Mouse (Mus musculus) intestine, embryonic 14.5 days (tissue): ENCODE data around the gene Mmadhc. TPM values are rescaled to one million over a fixed set of nuclear protein-coding genes. Genes with fewer than 3 reads are reported as not detected.
A peak's percentile ranks its signal among the peaks of the same experiment; 100 is the strongest.

Source experiments
- ATAC-seq: fragments of 200-750 bp; cut with Nextera tagmentation; replicated peaks from 2 replicates; pipeline ENCODE4 v1.8.0; 2017; ENCODE audit warnings: low read depth, moderate number of reproducible peaks, moderate TSS enrichment, moderate library complexity; ENCODE audit not compliant: low FRiP score, low TSS enrichment
- DNase-seq: peaks from one replicate; pipeline ENCODE4 v3.0.0-alpha.2; 2018; ENCODE audit warnings: low spot score
- H3K27ac ChIP-seq: fragments of 300-500 bp; sonication (generic); 2 replicates; pipeline ENCODE4 v1.5.1; 2014; ENCODE audit warnings: low read depth, mild to moderate bottlenecking, control low read depth
- H3K27me3 ChIP-seq: fragments of 300-500 bp; sonication (generic); replicated peaks from 2 replicates; pipeline ENCODE4 v1.6.1; 2014; ENCODE audit warnings: low read length, control low read depth; ENCODE audit not compliant: control insufficient read depth, insufficient read depth
- H3K36me3 ChIP-seq: fragments of 300-500 bp; sonication (generic); 2 replicates; pipeline ENCODE4 v1.6.1; 2014; ENCODE audit warnings: low read length, control low read depth; ENCODE audit not compliant: control insufficient read depth, insufficient read depth
- H3K4me1 ChIP-seq: fragments of 300-500 bp; sonication (generic); replicated peaks from 2 replicates; pipeline ENCODE4 v1.6.1; 2014; ENCODE audit warnings: low read length, control low read depth, mixed read lengths; ENCODE audit not compliant: control insufficient read depth, insufficient read depth
- H3K4me2 ChIP-seq: fragments of 300-500 bp; sonication (generic); 2 replicates; pipeline ENCODE4 v1.6.1; 2014; ENCODE audit warnings: low read length
- H3K4me3 ChIP-seq: fragments of 300-500 bp; sonication (generic); 2 replicates; pipeline ENCODE4 v1.5.1; 2014; ENCODE audit warnings: low read depth, low read length, control low read depth, mixed read lengths
- H3K9ac ChIP-seq: fragments of 300-500 bp; sonication (generic); 2 replicates; pipeline ENCODE4 v1.6.1; 2014; ENCODE audit warnings: mild to moderate bottlenecking, low read length
- H3K9me3 ChIP-seq: fragments of 300-500 bp; sonication (generic); 2 replicates; pipeline ENCODE4 v1.6.1; 2016; ENCODE audit warnings: low read length, control low read depth; ENCODE audit not compliant: control insufficient read depth
- WGBS: fragments of 180-500 bp; shearing (Covaris S2); extraction: QIAGEN DNeasy Blood & Tissue Kit; methylation state at CpG from one replicate; pipeline ENCODE4 v1.1.7; 2014; 5-methylcytosine and 5-hydroxymethylcytosine counted together
- polyA plus RNA-seq: library from polyadenylated mRNA; unstranded; fragments of >200 nt; fragmentation: Nextera tagmentation; extraction: Ambion mirVana; gene quantifications from 2 replicates; pipeline ENCODE4 v1.2.1, GENCODE M21; 2014

Gene Mmadhc
- 147 and 162 TPM in 2 replicates for polyA plus RNA-seq

DNA sequence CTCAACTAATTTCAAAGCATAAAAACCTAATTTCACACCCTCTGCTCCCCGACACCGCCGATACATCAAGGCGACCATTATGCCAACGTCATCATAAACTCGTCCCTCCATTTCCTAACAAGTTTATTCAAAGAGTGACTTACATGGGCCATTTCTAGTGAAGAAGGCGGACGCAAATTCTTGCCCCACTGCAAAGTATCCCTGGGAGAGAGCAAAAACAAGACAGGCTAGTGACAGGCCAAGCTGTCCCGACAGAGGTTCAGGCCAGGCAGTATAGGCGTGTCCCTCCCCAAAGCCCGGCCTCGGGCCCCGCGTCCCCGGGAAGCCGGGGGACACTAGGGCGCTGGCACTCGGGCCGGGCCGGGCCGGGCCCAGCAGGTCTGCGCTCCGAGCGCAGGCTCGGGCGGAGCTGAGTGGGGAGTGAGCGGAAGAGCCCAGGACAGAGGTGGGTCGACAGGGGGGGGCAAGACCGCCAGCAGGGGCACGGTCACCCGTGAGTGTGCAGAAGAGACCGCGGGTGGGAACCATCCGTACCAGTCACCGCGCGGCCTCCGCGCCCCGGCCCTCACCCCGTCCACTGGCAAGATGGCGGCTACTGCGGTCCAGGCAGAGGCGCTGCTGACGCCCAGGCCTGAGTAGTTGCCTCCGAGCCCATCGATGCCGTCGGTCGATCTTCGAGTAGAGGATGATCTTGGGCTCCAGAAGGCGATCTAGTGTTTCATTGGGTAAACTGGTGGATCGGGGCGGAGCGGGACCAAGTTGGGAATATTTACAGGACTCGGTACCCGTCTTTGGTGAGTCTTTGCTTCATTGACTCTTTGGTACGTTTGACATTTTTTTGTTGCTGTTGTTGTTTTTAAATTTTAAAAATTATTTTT lies at the start of gene Mmadhc:
Mmadhc (minus strand) TSS at position 693 of the 878 bp plus-strand sequence.
- Histone ChIP-seq H3K36me3 (peaks cover 6% of the 10 kb centered on the region), H3K27me3 (no peaks in the 10 kb centered on the region), H3K9me3 (no peaks in the 10 kb centered on the region), H3K27ac (peak within 1 kb of the TSS; percentile 85), H3K9ac (peak within 1 kb of the TSS; percentile 94), H3K4me1 (peaks cover 14% of the 10 kb centered on the region), H3K4me2 (peak within 1 kb of the TSS; percentile 70), H3K4me3 (peak within 1 kb of the TSS; percentile 54)
- under 1% methylated on average over 58 of the region's 58 CpGs for WGBS
- ATAC-seq (peak; percentile 97), DNase-seq (peak; percentile 90)

DNA sequence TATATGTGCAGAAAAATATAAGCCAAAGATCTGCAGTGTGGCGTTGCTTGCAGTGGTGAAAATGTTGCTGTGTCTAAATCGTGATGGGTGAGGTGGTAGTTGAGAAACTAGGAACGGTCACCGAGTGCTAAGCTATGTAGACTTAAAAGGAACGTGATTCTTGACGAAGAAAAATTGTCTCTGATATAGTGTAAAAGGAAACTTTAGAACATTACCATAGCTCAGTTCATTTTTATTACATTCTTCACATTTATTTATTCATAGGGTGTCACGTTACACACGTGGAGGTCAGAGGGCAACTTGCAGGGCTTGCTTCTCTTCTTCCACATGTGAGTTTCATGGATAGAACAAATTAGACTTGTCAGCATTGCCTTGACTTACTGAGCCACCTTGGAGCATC lies 47.0 kb upstream of the Mmadhc start:
- Histone ChIP-seq H3K27ac (no peak overlapping the region), H3K9me3 (no peaks in the 10 kb centered on the region), H3K4me3 (no peak overlapping the region), H3K4me1 (no peaks in the 10 kb centered on the region), H3K27me3 (no peaks in the 10 kb centered on the region), H3K4me2 (no peak overlapping the region), H3K36me3 (no peaks in the 10 kb centered on the region), H3K9ac (no peak overlapping the region)
- WGBS, result 56% methylated on average over 8 of the region's 8 CpGs
- DNase-seq, result no peak
- no peak for ATAC-seq

DNA sequence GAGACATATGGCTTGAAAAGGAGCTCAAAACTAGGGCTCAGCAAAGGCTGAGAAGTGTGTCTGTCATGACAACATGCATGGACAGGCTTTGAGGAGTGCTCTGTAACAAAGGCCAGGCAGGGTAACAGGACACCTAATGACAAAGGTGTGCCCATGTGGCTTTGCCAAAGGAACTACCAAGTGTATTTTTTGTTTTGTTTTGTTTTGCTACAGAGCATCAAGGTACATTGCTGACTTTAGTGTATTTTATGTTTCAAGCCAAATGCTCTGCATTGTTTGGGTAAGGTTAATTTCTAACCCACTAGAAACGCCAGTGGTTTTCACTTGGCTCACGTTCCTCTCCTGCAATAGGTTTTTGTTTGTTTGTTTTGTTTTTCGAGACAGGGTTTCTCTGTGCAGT lies 42.5 kb upstream of the Mmadhc start:
- H3K4me2 ChIP-seq, result no peak overlapping the region
- 70% methylated on average over 3 of the region's 3 CpGs for WGBS
- no peaks in the 10 kb centered on the region for H3K9me3 ChIP-seq
- no peak overlapping the region for H3K4me3 ChIP-seq
- H3K36me3 ChIP-seq, result no peaks in the 10 kb centered on the region
- no peaks in the 10 kb centered on the region for H3K4me1 ChIP-seq
- H3K27me3 ChIP-seq, result no peaks in the 10 kb centered on the region
- H3K27ac ChIP-seq, result no peak overlapping the region
- DNase-seq (no peak), ATAC-seq (no peak)
- H3K9ac ChIP-seq, result no peak overlapping the region

DNA sequence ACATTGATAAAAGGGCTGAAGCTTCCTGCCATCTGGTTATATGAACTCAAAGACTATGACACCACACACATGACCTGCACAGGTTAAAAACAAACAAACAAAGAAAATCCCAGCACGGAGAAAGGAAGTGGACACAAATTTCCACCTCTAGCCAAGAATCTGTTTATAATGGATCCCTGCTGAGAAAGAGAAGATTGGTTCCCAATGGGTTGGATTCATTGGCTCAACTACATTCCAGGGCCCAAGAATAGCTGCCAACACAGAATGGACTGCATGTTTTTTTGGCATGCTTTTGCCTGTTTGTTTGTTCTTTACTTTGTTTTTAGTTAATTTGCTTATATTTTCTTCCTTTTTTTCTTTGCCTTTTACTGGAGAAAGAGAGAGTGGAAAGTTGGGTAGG lies 41.0 kb upstream of the Mmadhc start:
- 63% methylated on average over 1 of the region's 1 CpGs for WGBS
- no peak for ATAC-seq
- no peaks in the 10 kb centered on the region for H3K9me3 ChIP-seq

DNA sequence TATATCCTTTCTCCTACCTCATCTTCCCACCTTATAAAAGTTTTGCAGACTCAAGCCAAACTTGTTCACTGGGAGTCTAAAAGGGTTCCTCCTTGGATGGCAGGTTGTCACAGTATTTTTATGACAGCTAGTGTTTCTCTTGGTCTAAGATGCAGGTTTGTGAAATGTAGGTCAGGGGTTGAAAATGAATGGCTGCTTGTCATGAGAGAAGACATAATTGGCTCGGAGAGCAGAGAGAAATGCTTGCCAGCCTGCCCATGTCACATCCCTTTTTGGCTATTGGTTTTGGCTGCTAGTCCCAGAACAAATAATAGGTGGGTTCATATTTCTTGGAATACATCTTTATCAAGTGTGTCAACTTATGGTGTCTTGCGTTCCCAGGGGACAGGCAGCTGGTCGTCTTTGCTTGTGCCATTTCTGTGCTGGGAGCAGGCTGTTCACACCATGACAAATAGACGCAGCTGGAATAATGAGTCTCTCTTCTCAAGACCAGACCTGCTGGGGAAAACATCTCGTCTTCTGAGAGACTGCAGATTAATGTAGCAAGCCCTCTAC lies 35.2 kb upstream of the Mmadhc start:
- Histone ChIP-seq H3K9me3 (no peaks in the 10 kb centered on the region), H3K4me3 (no peak overlapping the region), H3K4me1 (no peaks in the 10 kb centered on the region), H3K27ac (no peak overlapping the region), H3K4me2 (no peak overlapping the region), H3K27me3 (no peaks in the 10 kb centered on the region), H3K36me3 (no peaks in the 10 kb centered on the region), H3K9ac (no peak overlapping the region)
- 56% methylated on average over 5 of the region's 5 CpGs for WGBS
- DNase-seq (no peak), ATAC-seq (no peak)

More for the DNA sequence above, 41.0 kb upstream of the Mmadhc start:
- Histone ChIP-seq H3K27me3 (no peaks in the 10 kb centered on the region), H3K4me2 (no peak overlapping the region), H3K27ac (no peak overlapping the region), H3K9ac (no peak overlapping the region), H3K4me3 (no peak overlapping the region), H3K36me3 (no peaks in the 10 kb centered on the region), H3K4me1 (no peaks in the 10 kb centered on the region)
- DNase-seq, result no peak

DNA sequence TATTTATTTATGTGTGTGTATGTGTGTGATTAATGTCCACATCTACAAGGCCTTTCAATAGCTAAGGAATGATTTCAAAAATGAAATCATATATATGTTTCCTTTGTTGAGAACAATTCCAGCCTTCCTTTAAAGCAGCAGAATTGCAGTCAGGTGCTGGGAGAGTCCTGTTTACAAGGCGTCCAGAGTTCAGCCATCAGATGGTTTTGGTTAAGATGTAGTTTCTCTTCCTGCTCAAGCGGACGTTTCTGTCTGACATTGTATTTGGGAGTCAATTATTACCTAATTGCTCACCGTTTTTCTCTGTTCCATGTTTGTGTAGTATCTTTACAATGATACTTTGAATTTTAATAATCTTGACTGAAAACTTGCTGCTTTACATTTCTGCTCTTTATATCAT lies 31.6 kb upstream of the Mmadhc start:
- H3K27me3 ChIP-seq, result no peaks in the 10 kb centered on the region
- DNase-seq (no peak), ATAC-seq (no peak)
- H3K4me3 ChIP-seq, result no peak overlapping the region
- 67% methylated on average over 4 of the region's 4 CpGs for WGBS
- no peak overlapping the region for H3K4me2 ChIP-seq
- no peaks in the 10 kb centered on the region for H3K9me3 ChIP-seq
- no peaks in the 10 kb centered on the region for H3K4me1 ChIP-seq
- no peaks in the 10 kb centered on the region for H3K36me3 ChIP-seq
- H3K9ac ChIP-seq, result no peak overlapping the region
- no peak overlapping the region for H3K27ac ChIP-seq

DNA sequence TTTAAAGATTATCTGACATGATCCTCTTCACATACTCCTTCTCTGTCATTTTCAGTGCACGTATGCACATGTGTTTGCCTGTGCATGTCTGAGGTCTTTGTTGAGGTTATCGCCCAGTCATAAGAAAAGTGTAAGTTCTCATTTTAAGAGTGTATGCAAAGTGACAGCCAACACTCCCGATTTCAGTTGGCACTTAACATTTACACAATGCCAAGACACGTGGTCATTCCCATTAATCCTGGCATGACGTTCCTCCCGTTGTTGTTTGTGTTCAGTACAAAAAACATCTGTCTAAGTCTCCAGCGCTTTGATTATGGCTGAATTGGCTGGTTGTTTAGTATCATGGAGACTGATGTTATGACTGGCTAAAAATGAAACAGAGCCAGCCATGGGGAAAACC lies 28.2 kb upstream of the Mmadhc start:
- H3K4me2 ChIP-seq, result no peak overlapping the region
- no peak for DNase-seq
- H3K27me3 ChIP-seq, result no peaks in the 10 kb centered on the region
- WGBS, result 71% methylated on average over 7 of the region's 7 CpGs
- no peak overlapping the region for H3K27ac ChIP-seq
- no peaks in the 10 kb centered on the region for H3K36me3 ChIP-seq
- no peak overlapping the region for H3K4me3 ChIP-seq
- no peaks in the 10 kb centered on the region for H3K4me1 ChIP-seq
- H3K9ac ChIP-seq, result no peak overlapping the region
- H3K9me3 ChIP-seq, result no peaks in the 10 kb centered on the region
- ATAC-seq, result no peak

DNA sequence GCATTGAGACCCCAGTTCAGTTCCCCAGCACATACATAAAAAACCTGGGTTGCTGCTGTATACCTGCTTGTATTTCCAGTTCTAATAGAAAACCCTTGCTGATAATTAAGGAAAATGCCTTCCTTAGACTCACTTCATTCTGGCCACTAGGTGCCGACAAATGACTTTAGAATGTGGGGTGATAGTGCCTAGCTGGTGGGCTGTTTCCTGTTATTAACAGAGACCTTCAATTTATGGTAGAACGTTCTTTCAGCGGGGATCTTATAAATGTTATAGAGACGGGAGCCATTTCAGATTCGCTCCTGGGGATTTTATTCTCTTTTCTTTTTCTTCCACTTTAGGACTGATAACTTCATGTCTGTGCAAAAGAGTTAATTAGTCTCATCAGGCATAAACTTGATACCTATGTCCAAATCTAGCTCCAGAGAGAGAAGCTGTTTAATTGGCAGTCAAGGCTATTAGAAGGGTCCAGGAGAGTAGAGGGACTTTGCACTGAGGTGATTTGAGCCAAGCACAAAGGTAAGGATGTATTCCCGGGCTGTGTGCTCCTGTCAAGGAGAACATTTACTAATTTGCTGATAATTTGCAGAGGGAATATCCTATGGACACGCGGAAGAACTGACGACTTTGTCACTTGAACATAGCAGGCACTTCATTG lies 10.2 kb upstream of the Mmadhc start:
- Histone ChIP-seq H3K4me2 (no peak overlapping the region), H3K9me3 (no peaks in the 10 kb centered on the region), H3K27ac (no peak overlapping the region), H3K4me1 (peaks cover 6% of the 10 kb centered on the region; the same call in 1 of the 2 replicates), H3K36me3 (no peaks in the 10 kb centered on the region), H3K4me3 (no peak overlapping the region), H3K9ac (no peak overlapping the region), H3K27me3 (no peaks in the 10 kb centered on the region)
- WGBS, result 43% methylated on average over 9 of the region's 9 CpGs
- DNase-seq (peak; percentile 68), ATAC-seq (0 out of 2 replicates have a peak, but pooled peaks have one; percentile 47)
